Mouse (Mus musculus): ENCODE measurements around the gene Fbxo2. TPM values are rescaled to one million over a fixed set of nuclear protein-coding genes. Genes with fewer than 3 reads are reported as not detected.
"Not testable (repeated sequence)": the region's sequence is repeated elsewhere in the genome, so short reads cannot be mapped to it uniquely, and the experiment has no call there.

The Fbxo2 gene
- total RNA-seq, 2 experiments from 2014 or later, result 2.3 to 3.3 TPM

GRCm38 (mm10) chr4:148176603-148177002, 16.2 kb downstream of the Fbxo2 start:
- DNase-seq, result not testable (repeated sequence)

GRCm38 (mm10) chr4:148177716-148178115, 17.3 kb downstream of the Fbxo2 start:
- DNase-seq, result no peak

- no peak for DNase-seq
These were observed 21.1 kb downstream of the Fbxo2 start for GRCm38 (mm10) chr4:148181483-148181882.

- DNase-seq, result no peak
These were observed 21.9 kb downstream of the Fbxo2 start for GRCm38 (mm10) chr4:148182363-148182762.

- DNase-seq, result no peak
These were observed 24.1 kb downstream of the Fbxo2 start for GRCm38 (mm10) chr4:148184564-148184963.

- no peak for DNase-seq
These were observed 25.4 kb downstream of the Fbxo2 start for GRCm38 (mm10) chr4:148185819-148186218.

GRCm38 (mm10) chr4:148188767-148189166, 28.3 kb downstream of the Fbxo2 start:
- not testable (repeated sequence) for DNase-seq

- no peak for DNase-seq
These were observed 32.4 kb downstream of the Fbxo2 start for GRCm38 (mm10) chr4:148192707-148193245.

- no peak for DNase-seq
These were observed 34.0 kb downstream of the Fbxo2 start for GRCm38 (mm10) chr4:148194400-148194799.

- no peak for DNase-seq
These were observed 38.3 kb downstream of the Fbxo2 start for GRCm38 (mm10) chr4:148198721-148199120.

GRCm38 (mm10) chr4:148203557-148203956, 43.1 kb downstream of the Fbxo2 start:
- DNase-seq, result no peak

- DNase-seq, result no peak
These were observed 43.8 kb downstream of the Fbxo2 start for GRCm38 (mm10) chr4:148204061-148204872.

- no peak for DNase-seq
These were observed 44.4 kb downstream of the Fbxo2 start for GRCm38 (mm10) chr4:148204873-148205232.

GRCm38 (mm10) chr4:148214460-148215136, 54.2 kb downstream of the Fbxo2 start:
- DNase-seq, result no peak

GRCm38 (mm10) chr4:148215264-148215900, 55.0 kb downstream of the Fbxo2 start:
- no peak for DNase-seq

Small RNA genes lying within 50 kb of the gene (microRNA-seq; reads per million reads assigned to microRNA genes)
- gene Mir7022, result not detected

Other genes starting within 250 kb of the Fbxo2 start
- 10 to 100 TPM; 42.0 to 42.1 TPM for gene Plod1, start 223.9 kb upstream of the Fbxo2 start, total RNA-seq (2021)
- 10 to 100 TPM; 43.4 to 44.7 TPM for gene 2510039O18Rik, start 219.7 kb upstream of the Fbxo2 start, total RNA-seq (2021)
- not detected for gene Nppb, start 174.8 kb upstream of the Fbxo2 start, total RNA-seq (2021)
- not detected for gene Nppa, start 159.9 kb upstream of the Fbxo2 start, total RNA-seq (2021)
- 10 to 100 TPM in 1 of 2 experiments, 1 to 10 TPM in 1; 8.4 to 12.8 TPM for gene Clcn6, start 121.8 kb upstream of the Fbxo2 start, total RNA-seq (2021)
- 10 to 100 TPM; 41.9 to 44.0 TPM for gene Mthfr, start 121.5 kb upstream of the Fbxo2 start, total RNA-seq (2021)
- 10 to 100 TPM; 45.4 to 45.5 TPM for gene Agtrap, start 72.6 kb upstream of the Fbxo2 start, total RNA-seq (2021)
- 10 to 100 TPM; 22.3 to 23.9 TPM for gene Mad2l2, start 30.2 kb upstream of the Fbxo2 start, total RNA-seq (2021)
- gene Draxin, start 29.9 kb upstream of the Fbxo2 start, total RNA-seq (2021), result under 1 TPM; 0.18 to 0.27 TPM
- 10 to 100 TPM; 30.4 to 31.3 TPM for gene Fbxo6, start 8.5 kb upstream of the Fbxo2 start, total RNA-seq (2021)
- 1 to 10 TPM; 7.1 to 7.2 TPM for gene Fbxo44, start 139 bp upstream of the Fbxo2 start, total RNA-seq (2021)
- 1 to 10 TPM in 1 of 2 experiments, under 1 TPM in 1; 0.79 to 1.2 TPM for gene Disp3, start 127.3 kb downstream of the Fbxo2 start, total RNA-seq (2021)